ENCODE assay signal across 30 mouse cellular contexts in the genomic region with DNA sequence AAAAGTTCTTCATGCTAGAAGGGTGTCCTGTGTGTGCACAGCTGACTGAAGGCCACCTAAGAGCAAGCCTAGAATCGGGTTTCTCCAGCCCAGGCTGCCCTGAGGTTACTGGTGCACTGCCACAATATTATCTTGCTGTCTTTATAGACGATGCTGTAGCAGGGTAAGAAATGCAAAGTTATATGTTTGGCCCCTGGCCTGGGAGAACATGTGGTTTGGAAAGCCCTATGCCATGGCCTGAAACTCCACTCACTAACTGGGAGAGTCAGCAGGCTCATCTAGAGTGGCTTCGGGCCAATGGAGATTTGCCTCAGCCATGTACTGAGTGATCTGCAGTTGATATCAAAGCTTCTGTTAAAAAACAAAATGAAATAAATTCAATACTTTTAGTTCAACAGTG. TPM values are rescaled to one million over a fixed set of nuclear protein-coding genes. Genes with fewer than 3 reads are reported as not detected.
DNase-seq lines count a peak whose midpoint lies in the region; ATAC-seq and TF ChIP-seq lines count a peak whose summit lies in the region.
"Had no signal": no experiment of that assay in that cellular context is flagged by ENCODE, and none has a peak within 500 bp of the region (broad histone marks: within the 10 kb centered on the region; RNA-seq: fewer than 3 reads in every experiment).

No protein-coding gene starts in this region.

- H3K36me3 ChIP-seq in embryonic facial prominence, embryonic 11.5 days (replicated peaks; ENCODE audit: control insufficient read depth, insufficient read depth, low read depth, low read length) = peaks cover 39% of the 10 kb centered on the region
- H3K36me3 ChIP-seq in embryonic facial prominence, embryonic 10.5 days (replicated peaks) = peaks cover 100% of the 10 kb centered on the region
- peaks cover 81 to 99% of the 10 kb centered on the region in 2 experiments for H3K36me3 ChIP-seq in CH12.LX (replicated peaks in 1 of 2; ENCODE audit: control insufficient read depth in 1 of 2, insufficient read depth in 1 of 2, low read length in 1 of 2)

- intact Hi-C loops in gastrocnemius, postnatal 14 days (cut with DNase I; ENCODE audit: low total_unique reads) = no loop called here

- H3K27me3 ChIP-seq in embryonic facial prominence, embryonic 11.5 days (ENCODE audit: control insufficient read depth, insufficient read depth, low read length) = no peaks in the 10 kb centered on the region
- no peaks in the 10 kb centered on the region for H3K27me3 ChIP-seq in embryonic facial prominence, embryonic 10.5 days (replicated peaks; ENCODE audit: low read depth, poor library complexity, severe bottlenecking)
- no peaks in the 10 kb centered on the region for H3K27me3 ChIP-seq in CH12.LX (replicated peaks)
- H3K27me3 ChIP-seq: embryonic facial prominence, embryonic 12.5 days; embryonic facial prominence, embryonic 15.5 days; heart, embryonic 12.5 days; heart, embryonic 15.5 days; hindbrain, embryonic 13.5 days had no signal

- 0 out of 2 replicates have a peak, but pooled peaks cover 2% of the 10 kb centered on the region for H3K79me2 ChIP-seq in CH12.LX (replicated peaks; ENCODE audit: control insufficient read depth, extremely low read depth, insufficient read depth, poor library complexity, severe bottlenecking)

- dilution Hi-C loops in CH12.LX (cut with MboI; ENCODE audit: extremely low pct_ligation_motif_present, extremely low pct_unique_long_range_greater_than_20kb, low sequenced_read_pairs) = no loop called here

- no peak overlapping the region for H3K4me2 ChIP-seq in embryonic facial prominence, embryonic 11.5 days (ENCODE audit: low read depth, low read length)
- H3K4me2 ChIP-seq in CH12.LX (ENCODE audit: insufficient read depth, low read depth, poor library complexity, severe bottlenecking) = no peak overlapping the region
- H3K4me2 ChIP-seq: embryonic facial prominence, embryonic 12.5 days; embryonic facial prominence, embryonic 15.5 days; heart, embryonic 12.5 days; heart, embryonic 15.5 days; hindbrain, embryonic 13.5 days had no signal

- H3K4me3 ChIP-seq in embryonic facial prominence, embryonic 11.5 days (ENCODE audit: low read depth, low read length) = no peak overlapping the region
- no peak overlapping the region for H3K4me3 ChIP-seq in embryonic facial prominence, embryonic 10.5 days
- no peak overlapping the region for H3K4me3 ChIP-seq in CH12.LX (replicated peaks in 1 of 3; ENCODE audit: low read depth in 2 of 3, low read length in 2 of 3, poor library complexity in 1 of 3)
- H3K4me3 ChIP-seq: embryonic facial prominence, embryonic 12.5 days; embryonic facial prominence, embryonic 15.5 days; heart, embryonic 12.5 days; heart, embryonic 15.5 days; hindbrain, embryonic 10.5 days; hindbrain, embryonic 13.5 days had no signal

- ATAC-seq in embryonic facial prominence, embryonic 11.5 days (replicated peaks; ENCODE audit: insufficient number of reproducible peaks, low FRiP score, low TSS enrichment, low read depth) = 0 out of 2 replicates have a peak, but pooled peaks have one; percentile 49
- ATAC-seq: forebrain, embryonic 14.5 days; forebrain, postnatal 0 days; hindbrain, embryonic 16.5 days; intestine, postnatal 0 days had no signal

- H3K9me3 ChIP-seq in embryonic facial prominence, embryonic 11.5 days (replicated peaks; ENCODE audit: control insufficient read depth, low read length) = no peaks in the 10 kb centered on the region
- no peaks in the 10 kb centered on the region for H3K9me3 ChIP-seq in embryonic facial prominence, embryonic 10.5 days
- H3K9me3 ChIP-seq in CH12.LX (replicated peaks; ENCODE audit: low read length) = no peaks in the 10 kb centered on the region
- H3K9me3 ChIP-seq: embryonic facial prominence, embryonic 12.5 days; embryonic facial prominence, embryonic 15.5 days; heart, embryonic 12.5 days; heart, embryonic 15.5 days; hindbrain, embryonic 10.5 days; hindbrain, embryonic 13.5 days had no signal

- 0 out of 2 replicates have a peak, but pooled peaks have one; percentile 20 for TF ChIP-seq POLR2A in CH12.LX (IDR thresholded peaks at IDR 0.05; ENCODE audit: low read depth, low read length)

- TF ChIP-seq RAD21 in CH12.LX (IDR thresholded peaks at IDR 0.05; ENCODE audit: low read depth, low read length) = no peak

- no peak for TF ChIP-seq CTCF in CH12.LX (conservative IDR thresholded peaks at IDR 0.05 in 1 of 2, IDR thresholded peaks at IDR 0.05 in 1 of 2; ENCODE audit: low read depth in 2 of 2, low read length in 2 of 2)

- no peak for TF ChIP-seq EP300 in CH12.LX (IDR thresholded peaks at IDR 0.05; ENCODE audit: low read length)

- in situ Hi-C loops in CH12.LX (cut with MboI; ENCODE audit: low pct_ligation_motif_present, low pct_unique_long_range_greater_than_20kb, low sequenced_read_pairs) = no loop called here

- no peaks in the 10 kb centered on the region for H3K4me1 ChIP-seq in embryonic facial prominence, embryonic 11.5 days (ENCODE audit: control insufficient read depth, insufficient read depth, low read length)
- no peaks in the 10 kb centered on the region for H3K4me1 ChIP-seq in embryonic facial prominence, embryonic 10.5 days
- H3K4me1 ChIP-seq in CH12.LX (ENCODE audit: control insufficient read depth in 1 of 2, insufficient read depth in 2 of 2) = no peaks in the 10 kb centered on the region
- H3K4me1 ChIP-seq: heart, embryonic 12.5 days; hindbrain, embryonic 10.5 days; hindbrain, embryonic 13.5 days had no signal

- H3K9ac ChIP-seq in embryonic facial prominence, embryonic 11.5 days (replicated peaks; ENCODE audit: low read length) = no peak overlapping the region
- H3K9ac ChIP-seq in CH12.LX (ENCODE audit: insufficient read depth, low read depth) = no peak overlapping the region
- H3K9ac ChIP-seq: embryonic facial prominence, embryonic 12.5 days; embryonic facial prominence, embryonic 15.5 days; forebrain, postnatal 0 days; heart, embryonic 12.5 days; heart, embryonic 15.5 days; hindbrain, embryonic 13.5 days had no signal

- no peak for DNase-seq in embryonic facial prominence, embryonic 11.5 days (ENCODE audit: low spot score)
- no peak for DNase-seq in embryonic facial prominence, embryonic 10.5 days (ENCODE audit: low spot score)
- DNase-seq in gastrocnemius, adult 8-10 months (ENCODE audit: low spot score in 2 of 2) = peak; percentile 38 to 41
- no peak for DNase-seq in gastrocnemius, postnatal 14 days
- DNase-seq in CH12.LX (ENCODE audit: extremely low read depth) = no peak
- DNase-seq in frontal cortex, postnatal 36 days (ENCODE audit: low spot score in 2 of 2) = no peak
- DNase-seq: adrenal gland, adult 8-10 months; adrenal gland, postnatal 25 days; cerebellum, adult 11-12 months; cerebellum, adult 8-10 months; cerebellum, postnatal 10 days; cerebellum, postnatal 36 days; embryo, embryonic 11 days; forebrain, postnatal 0 days; heart, adult 18-20 months; heart, postnatal 10 days; heart, postnatal 36 days; kidney, adult 2 months had no signal

- 84% methylated on average over 3 of the region's 3 CpGs for WGBS in embryonic facial prominence, embryonic 11.5 days
- WGBS in embryonic facial prominence, embryonic 10.5 days = 88% methylated on average over 3 of the region's 3 CpGs

- H3K27ac ChIP-seq in embryonic facial prominence, embryonic 11.5 days (replicated peaks; ENCODE audit: low read depth, low read length) = no peak overlapping the region
- H3K27ac ChIP-seq in embryonic facial prominence, embryonic 10.5 days (replicated peaks) = no peak overlapping the region
- H3K27ac ChIP-seq in CH12.LX (ENCODE audit: insufficient read depth, low read depth) = no peak overlapping the region
- H3K27ac ChIP-seq: embryonic facial prominence, embryonic 12.5 days; embryonic facial prominence, embryonic 15.5 days; heart, embryonic 15.5 days; hindbrain, embryonic 10.5 days; hindbrain, embryonic 13.5 days had no signal

TF ChIP-seq in CH12.LX, 34 proteins besides CTCF, POLR2A, EP300 and RAD21 (continues in another document):
- TF ChIP-seq TBP (conservative IDR thresholded peaks at IDR 0.05; ENCODE audit: low read depth, low read length) (no peak), GABPA (IDR thresholded peaks at IDR 0.05; ENCODE audit: insufficient replicate concordance, low read depth, low read length) (no peak), MAZ (IDR thresholded peaks at IDR 0.05; ENCODE audit: low read depth, low read length) (no peak), UBTF (IDR thresholded peaks at IDR 0.05; ENCODE audit: low read depth, low read length) (no peak), MYC (IDR thresholded peaks at IDR 0.05; ENCODE audit: low read depth, low read length) (no peak), NELFE (IDR thresholded peaks at IDR 0.05; ENCODE audit: low read depth, low read length) (no peak), CHD1 (IDR thresholded peaks at IDR 0.05; ENCODE audit: low read depth, low read length) (no peak), ELF1 (IDR thresholded peaks at IDR 0.05; ENCODE audit: low read depth, low read length) (no peak), JUN (IDR thresholded peaks at IDR 0.05; ENCODE audit: insufficient read depth, low read depth, low read length) (no peak)

RNA-seq across cellular contexts. Expression of a gene that starts 12.7 kb away (rescaled TPM):
- 77.4 and 79.2 TPM in 2 replicates for polyA plus RNA-seq in embryonic facial prominence, embryonic 11.5 days (2014; fragmentation: Nextera tagmentation; extraction: Ambion mirVana)
- 43.7 and 44.9 TPM in 2 replicates for polyA plus RNA-seq in embryonic facial prominence, embryonic 10.5 days (2016; fragmentation: Nextera tagmentation; extraction: Ambion mirVana)
- total RNA-seq in gastrocnemius, adult 8-10 months (2022) = 10 to 100 TPM; 40.2 to 59.7 (median 49.7) TPM
- total RNA-seq in gastrocnemius, postnatal 14 days (2021) = 10 to 100 TPM; 75.8 to 77.4 TPM
- 81.3 and 93.0 TPM in 2 replicates for total RNA-seq in CH12.LX (2012; rRNA removed)
- 79.8 and 84.6 TPM in 2 replicates for total RNA-seq in CH12.LX (2014; rRNA removed)
- 108 and 114 TPM in 2 replicates for polyA plus RNA-seq in CH12.LX (2012; ENCODE audit: insufficient read length, low read depth)

RNA-seq across cellular contexts. Expression of a gene that starts 17.6 kb away (rescaled TPM):
- polyA plus RNA-seq in embryonic facial prominence, embryonic 11.5 days (2014; fragmentation: Nextera tagmentation; extraction: Ambion mirVana) = 11.8 and 13.7 TPM in 2 replicates
- polyA plus RNA-seq in embryonic facial prominence, embryonic 10.5 days (2016; fragmentation: Nextera tagmentation; extraction: Ambion mirVana) = 7.1 and 8.8 TPM in 2 replicates
- total RNA-seq in gastrocnemius, adult 8-10 months (2022) = 1 to 10 TPM in 2 of 4 experiments, under 1 TPM in 2; 0.80 to 1.2 (median 1.0) TPM
- total RNA-seq in gastrocnemius, postnatal 14 days (2021) = 10 to 100 TPM; 14.1 to 22.6 TPM
- total RNA-seq in CH12.LX (2012; rRNA removed) = 7.3 and 7.4 TPM in 2 replicates
- total RNA-seq in CH12.LX (2014; rRNA removed) = 0.88 and 0.94 TPM in 2 replicates
- 0.33 and 0.80 TPM in 2 replicates for polyA plus RNA-seq in CH12.LX (2012; ENCODE audit: insufficient read length, low read depth)

RNA-seq across cellular contexts. Expression of a gene that starts 28.8 kb away (rescaled TPM):
- polyA plus RNA-seq in embryonic facial prominence, embryonic 11.5 days (2014; fragmentation: Nextera tagmentation; extraction: Ambion mirVana) = 0.25 TPM in 1 of 2 replicates, not detected in the other
- not detected in 2 replicates for polyA plus RNA-seq in embryonic facial prominence, embryonic 10.5 days (2016; fragmentation: Nextera tagmentation; extraction: Ambion mirVana)
- under 1 TPM in 1 of 4 experiments, not detected in 3; 0.19 TPM for total RNA-seq in gastrocnemius, adult 8-10 months (2022)
- total RNA-seq in gastrocnemius, postnatal 14 days (2021) = under 1 TPM in 1 of 2 experiments, not detected in 1; 0.08 TPM
- total RNA-seq in CH12.LX (2012; rRNA removed) = not detected in 2 replicates
- total RNA-seq in CH12.LX (2014; rRNA removed) = not detected in 2 replicates
- polyA plus RNA-seq in CH12.LX (2012; ENCODE audit: insufficient read length, low read depth) = not detected in 2 replicates
- total RNA-seq: MEL had no signal
- polyA plus RNA-seq: embryonic facial prominence, embryonic 12.5 days; forebrain, embryonic 11.5 days; gonadal fat pad, adult 2 months; hindbrain, embryonic 10.5 days; hindbrain, embryonic 13.5 days; hindbrain, embryonic 16.5 days; intestine, postnatal 0 days had no signal

Comparison
In these comparisons a context has a peak if more than half of its experiments do, and no peak if none do; other contexts are left out.
1. DNase-seq: peak in gastrocnemius, adult 8-10 months (2 of 2); none in embryonic facial prominence, embryonic 11.5 days (single experiment), embryonic facial prominence, embryonic 10.5 days (single experiment), gastrocnemius, postnatal 14 days (single experiment), CH12.LX (single experiment) and frontal cortex, postnatal 36 days (0 of 2).